Mouse (Mus musculus) kidney, adult 2 months (tissue): ENCODE measurements around the gene Spn. TPM values are rescaled to one million over a fixed set of nuclear protein-coding genes. Genes with fewer than 3 reads are reported as not detected.

Experiments
- DNase-seq: peaks from one replicate; pipeline ENCODE4 v3.0.0; 2021
- H3K27ac ChIP-seq: fragments of 200-500 bp; 2 replicates; pipeline ENCODE4 v1.5.1; 2012; ENCODE audit warnings: low read depth, low read length, control low read depth, inconsistent platforms; ENCODE audit not compliant: insufficient read depth
- H3K27me3 ChIP-seq: fragments of 200-500 bp; replicated peaks from 2 replicates; pipeline ENCODE4 v1.6.1; 2012; ENCODE audit warnings: mild to moderate bottlenecking, moderate library complexity, low read length, inconsistent platforms; ENCODE audit not compliant: control insufficient read depth, insufficient read depth
- H3K36me3 ChIP-seq: fragments of 200-500 bp; 2 replicates; pipeline ENCODE4 v1.6.1; 2012; ENCODE audit warnings: mild to moderate bottlenecking, moderate library complexity, low read length, inconsistent platforms; ENCODE audit not compliant: control insufficient read depth, insufficient read depth
- H3K4me1 ChIP-seq: fragments of 200-500 bp; 2 replicates; pipeline ENCODE4 v1.6.1; 2011; ENCODE audit warnings: low read length; ENCODE audit not compliant: control insufficient read depth, insufficient read depth
- H3K4me3 ChIP-seq: fragments of 200-500 bp; 2 replicates; pipeline ENCODE4 v1.5.1; 2011; ENCODE audit warnings: mild to moderate bottlenecking, low read depth, low read length, control low read depth; ENCODE audit not compliant: insufficient read depth
- CTCF ChIP-seq: fragments of 200-500 bp; conservative IDR thresholded peaks from 2 replicates; pipeline ENCODE4 v1.5.1; 2011; ENCODE audit warnings: low read depth, mild to moderate bottlenecking, control low read depth, low read length, moderate library complexity, mixed read lengths; ENCODE audit not compliant: insufficient read depth, insufficient read length
- POLR2A ChIP-seq: fragments of 200-500 bp; IDR thresholded peaks from one replicate; pipeline ENCODE4 v1.6.1; 2011; ENCODE audit warnings: low read depth, low read length, control low read depth
- whole genome bisulfite sequencing: fragments of 180-500 bp; shearing (Covaris S2); methylation state at CpG from one replicate; pipeline ENCODE4 v1.1.7; 2018; 5-methylcytosine and 5-hydroxymethylcytosine counted together
- polyA plus RNA-seq: library from polyadenylated mRNA; depleted of rRNA; stranded (reverse); fragments of >200 nt; gene quantifications from 2 replicates; pipeline ENCODE4 v1.2.3, GENCODE M21; 2012

Spn gene
- polyA plus RNA-seq, 1 experiment = 5.2 TPM

- Histone ChIP-seq H3K27ac (no peak overlapping the region), H3K4me1 (no peaks in the 10 kb centered on the region), H3K4me3 (no peak overlapping the region), H3K27me3 (no peaks in the 10 kb centered on the region), H3K36me3 (no peaks in the 10 kb centered on the region)
- TF ChIP-seq CTCF (peak; percentile 74), POLR2A (no peak)
- DNase-seq = peak; percentile 60
- WGBS = 4% methylated on average over 4 of the region's 4 CpGs
Measured at GRCm38 (mm10) chr7:127129638-127130037, 8.0 kb downstream of the Spn start.

GRCm38 (mm10) chr7:127121911-127122270, 15.7 kb downstream of the Spn start, which contains the start of gene Qprt:
Gene Qprt, minus strand, starts transcription at chr7:127122226.
- Histone ChIP-seq H3K4me1 (peaks cover 14% of the 10 kb centered on the region; the same call in 1 of the 2 replicates), H3K27ac (peak within 1 kb of the TSS; percentile 95), H3K4me3 (peak within 1 kb of the TSS; percentile 57), H3K27me3 (no peaks in the 10 kb centered on the region), H3K36me3 (no peaks in the 10 kb centered on the region)
- peak; percentile 73 for DNase-seq
- 22% methylated on average over 7 of the region's 7 CpGs for WGBS
- TF ChIP-seq POLR2A = no peak
- no peak for TF ChIP-seq CTCF

- no peak for TF ChIP-seq CTCF
- TF ChIP-seq POLR2A = peak; percentile 36
- Histone ChIP-seq H3K27me3 (no peaks in the 10 kb centered on the region), H3K4me1 (peaks cover 14% of the 10 kb centered on the region; the same call in 1 of the 2 replicates), H3K4me3 (peak overlapping the region; percentile 57), H3K27ac (peak overlapping the region; percentile 95), H3K36me3 (no peaks in the 10 kb centered on the region)
- 25% methylated on average over 21 of the region's 21 CpGs for WGBS
- DNase-seq = peak; percentile 91
Measured at GRCm38 (mm10) chr7:127121061-127121910, 16.3 kb downstream of the Spn start.

GRCm38 (mm10) chr7:127118671-127119445, 18.8 kb downstream of the Spn start:
- WGBS = 43% methylated on average over 14 of the region's 14 CpGs
- Histone ChIP-seq H3K27ac (peak overlapping the region; percentile 21), H3K36me3 (no peaks in the 10 kb centered on the region), H3K4me1 (peaks cover 18% of the 10 kb centered on the region; the same call in 1 of the 2 replicates), H3K4me3 (no peak overlapping the region), H3K27me3 (no peaks in the 10 kb centered on the region)
- TF ChIP-seq POLR2A (no peak), CTCF (no peak)
- peak; percentile 56 for DNase-seq

GRCm38 (mm10) chr7:127117948-127118347, 19.7 kb downstream of the Spn start:
- WGBS = 17% methylated on average over 5 of the region's 5 CpGs
- no peaks in the 10 kb centered on the region for H3K36me3 ChIP-seq
- H3K27ac ChIP-seq = no peak overlapping the region
- H3K4me1 ChIP-seq = peaks cover 21% of the 10 kb centered on the region; the same call in 1 of the 2 replicates
- TF ChIP-seq POLR2A = no peak
- TF ChIP-seq CTCF = peak; percentile 40
- H3K27me3 ChIP-seq = no peaks in the 10 kb centered on the region
- H3K4me3 ChIP-seq = no peak overlapping the region
- peak; percentile 62 for DNase-seq

GRCm38 (mm10) chr7:127116331-127116935, 21.2 kb downstream of the Spn start:
- WGBS = 58% methylated on average over 11 of the region's 11 CpGs
- TF ChIP-seq POLR2A (no peak), CTCF (no peak)
- DNase-seq = no peak

GRCm38 (mm10) chr7:127114920-127115319, 22.7 kb downstream of the Spn start:
- no peaks in the 10 kb centered on the region for H3K36me3 ChIP-seq
- no peak overlapping the region for H3K4me3 ChIP-seq
- no peak overlapping the region for H3K27ac ChIP-seq
- no peak for TF ChIP-seq CTCF
- no peak for TF ChIP-seq POLR2A
- H3K27me3 ChIP-seq = no peaks in the 10 kb centered on the region
- 77% methylated on average over 11 of the region's 11 CpGs for WGBS
- peaks cover 21% of the 10 kb centered on the region; the same call in 1 of the 2 replicates for H3K4me1 ChIP-seq
- DNase-seq = no peak

More at GRCm38 (mm10) chr7:127116331-127116935, 21.2 kb downstream of the Spn start:
- Histone ChIP-seq H3K36me3 (no peaks in the 10 kb centered on the region), H3K27me3 (no peaks in the 10 kb centered on the region), H3K27ac (no peak overlapping the region), H3K4me1 (peaks cover 21% of the 10 kb centered on the region; the same call in 1 of the 2 replicates), H3K4me3 (no peak overlapping the region)
